Mouse (Mus musculus): ENCODE results near the gene Fhl1. TPM values are rescaled to one million over a fixed set of nuclear protein-coding genes. Genes with fewer than 3 reads are reported as not detected.
A peak's percentile ranks its signal among the peaks of the same experiment; 100 is the strongest.

The Fhl1 gene
- polyA plus RNA-seq, 1 experiment from 2014 or later = 52.0 TPM

GRCm38 (mm10) chrX:56703965-56704562 lies 27.5 kb upstream of the Fhl1 start:
- H3K4me2 ChIP-seq (ENCODE audit: low read depth, severe bottlenecking) = no peak overlapping the region
- 76% methylated on average over 8 of the region's 8 CpGs for WGBS
- no peak for DNase-seq (ENCODE audit: low spot score)
- no peak for ATAC-seq (ENCODE audit: insufficient number of reproducible peaks, low FRiP score, low TSS enrichment, low read depth)
- H3K4me1 ChIP-seq (ENCODE audit: control insufficient read depth, insufficient read depth, low read length) = no peaks in the 10 kb centered on the region
- H3K27me3 ChIP-seq (ENCODE audit: control insufficient read depth, insufficient read depth, low read length) = no peaks in the 10 kb centered on the region
- H3K9me3 ChIP-seq (ENCODE audit: control insufficient read depth, low read length) = no peaks in the 10 kb centered on the region
- H3K4me3 ChIP-seq (ENCODE audit: low read depth, low read length) = no peak overlapping the region
- H3K36me3 ChIP-seq (ENCODE audit: control insufficient read depth, insufficient read depth, low read length) = no peaks in the 10 kb centered on the region
- no peak overlapping the region for H3K27ac ChIP-seq (replicated peaks; ENCODE audit: low read depth, low read length)
- no peak overlapping the region for H3K9ac ChIP-seq (ENCODE audit: low read length)

- ATAC-seq (ENCODE audit: insufficient number of reproducible peaks, low FRiP score, low TSS enrichment, low read depth) (no peak), DNase-seq (ENCODE audit: low spot score) (no peak)
- no peaks in the 10 kb centered on the region for H3K4me1 ChIP-seq (ENCODE audit: control insufficient read depth, insufficient read depth, low read length)
- H3K27ac ChIP-seq (replicated peaks; ENCODE audit: low read depth, low read length) = no peak overlapping the region
- no peak overlapping the region for H3K4me3 ChIP-seq (ENCODE audit: low read depth, low read length)
- H3K4me2 ChIP-seq (ENCODE audit: low read depth, severe bottlenecking) = no peak overlapping the region
- no peaks in the 10 kb centered on the region for H3K27me3 ChIP-seq (ENCODE audit: control insufficient read depth, insufficient read depth, low read length)
- 82% methylated on average over 6 of the region's 6 CpGs for WGBS
- H3K9me3 ChIP-seq (ENCODE audit: control insufficient read depth, low read length) = no peaks in the 10 kb centered on the region
- no peak overlapping the region for H3K9ac ChIP-seq (ENCODE audit: low read length)
- no peaks in the 10 kb centered on the region for H3K36me3 ChIP-seq (ENCODE audit: control insufficient read depth, insufficient read depth, low read length)
Observed at GRCm38 (mm10) chrX:56708592-56709370, 22.8 kb upstream of the Fhl1 start.

GRCm38 (mm10) chrX:56710522-56710921 lies 21.1 kb upstream of the Fhl1 start:
- Histone ChIP-seq H3K27me3 (ENCODE audit: control insufficient read depth, insufficient read depth, low read length) (no peaks in the 10 kb centered on the region), H3K9ac (ENCODE audit: low read length) (no peak overlapping the region), H3K9me3 (ENCODE audit: control insufficient read depth, low read length) (no peaks in the 10 kb centered on the region), H3K36me3 (ENCODE audit: control insufficient read depth, insufficient read depth, low read length) (no peaks in the 10 kb centered on the region), H3K27ac (replicated peaks; ENCODE audit: low read depth, low read length) (no peak overlapping the region), H3K4me1 (ENCODE audit: control insufficient read depth, insufficient read depth, low read length) (no peaks in the 10 kb centered on the region), H3K4me3 (ENCODE audit: low read depth, low read length) (no peak overlapping the region), H3K4me2 (ENCODE audit: low read depth, severe bottlenecking) (no peak overlapping the region)
- DNase-seq (ENCODE audit: low spot score) = no peak
- ATAC-seq (ENCODE audit: insufficient number of reproducible peaks, low FRiP score, low TSS enrichment, low read depth) = no peak
- WGBS = 96% methylated on average over 1 of the region's 1 CpGs

- no peak for DNase-seq (ENCODE audit: low spot score)
- Histone ChIP-seq H3K36me3 (ENCODE audit: control insufficient read depth, insufficient read depth, low read length) (no peaks in the 10 kb centered on the region), H3K4me1 (ENCODE audit: control insufficient read depth, insufficient read depth, low read length) (no peaks in the 10 kb centered on the region), H3K27ac (replicated peaks; ENCODE audit: low read depth, low read length) (no peak overlapping the region), H3K4me2 (ENCODE audit: low read depth, severe bottlenecking) (no peak overlapping the region), H3K9ac (ENCODE audit: low read length) (no peak overlapping the region), H3K4me3 (ENCODE audit: low read depth, low read length) (no peak overlapping the region), H3K9me3 (ENCODE audit: control insufficient read depth, low read length) (no peaks in the 10 kb centered on the region), H3K27me3 (ENCODE audit: control insufficient read depth, insufficient read depth, low read length) (no peaks in the 10 kb centered on the region)
- 76% methylated on average over 1 of the region's 1 CpGs for WGBS
- no peak for ATAC-seq (ENCODE audit: insufficient number of reproducible peaks, low FRiP score, low TSS enrichment, low read depth)
Observed at GRCm38 (mm10) chrX:56712666-56713065, 18.9 kb upstream of the Fhl1 start.

GRCm38 (mm10) chrX:56722559-56722958 lies 9.0 kb upstream of the Fhl1 start:
- WGBS = 90% methylated on average over 8 of the region's 8 CpGs
- no peak for DNase-seq (ENCODE audit: low spot score)
- no peaks in the 10 kb centered on the region for H3K36me3 ChIP-seq (ENCODE audit: control insufficient read depth, insufficient read depth, low read length)
- ATAC-seq (ENCODE audit: insufficient number of reproducible peaks, low FRiP score, low TSS enrichment, low read depth) = no peak
- no peaks in the 10 kb centered on the region for H3K4me1 ChIP-seq (ENCODE audit: control insufficient read depth, insufficient read depth, low read length)
- no peak overlapping the region for H3K4me3 ChIP-seq (ENCODE audit: low read depth, low read length)
- H3K27ac ChIP-seq (replicated peaks; ENCODE audit: low read depth, low read length) = no peak overlapping the region
- no peak overlapping the region for H3K9ac ChIP-seq (ENCODE audit: low read length)
- H3K4me2 ChIP-seq (ENCODE audit: low read depth, severe bottlenecking) = no peak overlapping the region
- no peaks in the 10 kb centered on the region for H3K9me3 ChIP-seq (ENCODE audit: control insufficient read depth, low read length)
- no peaks in the 10 kb centered on the region for H3K27me3 ChIP-seq (ENCODE audit: control insufficient read depth, insufficient read depth, low read length)

GRCm38 (mm10) chrX:56728507-56728906 lies 3.1 kb upstream of the Fhl1 start:
- DNase-seq (ENCODE audit: low spot score) (no peak), ATAC-seq (ENCODE audit: insufficient number of reproducible peaks, low FRiP score, low TSS enrichment, low read depth) (no peak)
- Histone ChIP-seq H3K4me1 (ENCODE audit: control insufficient read depth, insufficient read depth, low read length) (no peaks in the 10 kb centered on the region), H3K27ac (replicated peaks; ENCODE audit: low read depth, low read length) (no peak overlapping the region), H3K4me2 (ENCODE audit: low read depth, severe bottlenecking) (no peak overlapping the region), H3K36me3 (ENCODE audit: control insufficient read depth, insufficient read depth, low read length) (no peaks in the 10 kb centered on the region), H3K9me3 (ENCODE audit: control insufficient read depth, low read length) (no peaks in the 10 kb centered on the region), H3K9ac (ENCODE audit: low read length) (no peak overlapping the region), H3K4me3 (ENCODE audit: low read depth, low read length) (no peak overlapping the region), H3K27me3 (ENCODE audit: control insufficient read depth, insufficient read depth, low read length) (no peaks in the 10 kb centered on the region)
- 79% methylated on average over 3 of the region's 3 CpGs for WGBS

- Histone ChIP-seq H3K27me3 (ENCODE audit: control insufficient read depth, insufficient read depth, low read length) (no peaks in the 10 kb centered on the region), H3K27ac (replicated peaks; ENCODE audit: low read depth, low read length) (no peak overlapping the region), H3K4me1 (ENCODE audit: control insufficient read depth, insufficient read depth, low read length) (no peaks in the 10 kb centered on the region), H3K4me3 (ENCODE audit: low read depth, low read length) (peak overlapping the region; percentile 47), H3K9me3 (ENCODE audit: control insufficient read depth, low read length) (no peaks in the 10 kb centered on the region), H3K4me2 (ENCODE audit: low read depth, severe bottlenecking) (peak overlapping the region; percentile 48), H3K9ac (ENCODE audit: low read length) (peak overlapping the region; percentile 65), H3K36me3 (ENCODE audit: control insufficient read depth, insufficient read depth, low read length) (no peaks in the 10 kb centered on the region)
- ATAC-seq (ENCODE audit: insufficient number of reproducible peaks, low FRiP score, low TSS enrichment, low read depth) = peak; percentile 44
- DNase-seq (ENCODE audit: low spot score) = no peak
- 15% methylated on average over 10 of the region's 10 CpGs for WGBS
Observed at GRCm38 (mm10) chrX:56730828-56731305, 720 bp upstream of the Fhl1 start.

- H3K4me3 ChIP-seq (ENCODE audit: low read depth, low read length) = peak overlapping the region; percentile 47
- no peak for DNase-seq (ENCODE audit: low spot score)
- no peaks in the 10 kb centered on the region for H3K4me1 ChIP-seq (ENCODE audit: control insufficient read depth, insufficient read depth, low read length)
- 8% methylated on average over 3 of the region's 3 CpGs for WGBS
- no peak overlapping the region for H3K27ac ChIP-seq (replicated peaks; ENCODE audit: low read depth, low read length)
- H3K9ac ChIP-seq (ENCODE audit: low read length) = no peak overlapping the region
- H3K27me3 ChIP-seq (ENCODE audit: control insufficient read depth, insufficient read depth, low read length) = no peaks in the 10 kb centered on the region
- H3K36me3 ChIP-seq (ENCODE audit: control insufficient read depth, insufficient read depth, low read length) = no peaks in the 10 kb centered on the region
- no peak for ATAC-seq (ENCODE audit: insufficient number of reproducible peaks, low FRiP score, low TSS enrichment, low read depth)
- H3K4me2 ChIP-seq (ENCODE audit: low read depth, severe bottlenecking) = peak overlapping the region; percentile 45
- no peaks in the 10 kb centered on the region for H3K9me3 ChIP-seq (ENCODE audit: control insufficient read depth, low read length)
Observed at GRCm38 (mm10) chrX:56732401-56732800, 814 bp downstream of the Fhl1 start.
